Mouse (Mus musculus) embryonic facial prominence, embryonic 11.5 days (tissue): ENCODE data around the gene 4930412O13Rik. TPM values are rescaled to one million over a fixed set of nuclear protein-coding genes. Genes with fewer than 3 reads are reported as not detected.
A peak's percentile ranks its signal among the peaks of the same experiment; 100 is the strongest.

Experiments
- ATAC-seq: fragments of 200-750 bp; cut with Nextera tagmentation; replicated peaks from 2 replicates; pipeline ENCODE4 v1.8.0; 2017; ENCODE audit warnings: low read depth; ENCODE audit not compliant: insufficient number of reproducible peaks, low FRiP score, low TSS enrichment
- DNase-seq: peaks from one replicate; pipeline ENCODE4 v3.0.0-alpha.2; 2015; ENCODE audit warnings: low spot score
- H3K27ac ChIP-seq: fragments of 300-500 bp; sonication (generic); replicated peaks from 2 replicates; pipeline ENCODE4 v1.5.1; 2014; ENCODE audit warnings: mild to moderate bottlenecking, low read depth, low read length, control low read depth
- H3K27me3 ChIP-seq: fragments of 300-500 bp; sonication (generic); 2 replicates; pipeline ENCODE4 v1.6.1; 2014; ENCODE audit warnings: mild to moderate bottlenecking, low read length, moderate library complexity, mixed read lengths; ENCODE audit not compliant: control insufficient read depth, insufficient read depth
- H3K36me3 ChIP-seq: fragments of 300-500 bp; sonication (generic); replicated peaks from 2 replicates; pipeline ENCODE4 v1.6.1; 2014; ENCODE audit warnings: low read depth, mild to moderate bottlenecking, low read length, moderate library complexity, mixed read lengths; ENCODE audit not compliant: control insufficient read depth, insufficient read depth
- H3K4me1 ChIP-seq: fragments of 300-500 bp; sonication (generic); 2 replicates; pipeline ENCODE4 v1.6.1; 2014; ENCODE audit warnings: low read length, mixed read lengths; ENCODE audit not compliant: control insufficient read depth, insufficient read depth
- H3K4me2 ChIP-seq: fragments of 300-500 bp; sonication (generic); 2 replicates; pipeline ENCODE4 v1.6.1; 2014; ENCODE audit warnings: low read depth, mild to moderate bottlenecking, control low read depth, low read length, moderate library complexity
- H3K4me3 ChIP-seq: fragments of 300-500 bp; sonication (generic); 2 replicates; pipeline ENCODE4 v1.5.1; 2014; ENCODE audit warnings: low read depth, low read length, control low read depth
- H3K9ac ChIP-seq: fragments of 300-500 bp; sonication (generic); replicated peaks from 2 replicates; pipeline ENCODE4 v1.6.1; 2014; ENCODE audit warnings: mild to moderate bottlenecking, control low read depth, low read length
- H3K9me3 ChIP-seq: fragments of 300-500 bp; sonication (generic); replicated peaks from 2 replicates; pipeline ENCODE4 v1.6.1; 2016; ENCODE audit warnings: mild to moderate bottlenecking, low read length, inconsistent platforms, mixed read lengths; ENCODE audit not compliant: control insufficient read depth
- WGBS: fragments of 180-500 bp; shearing (Covaris S2); extraction: QIAGEN DNeasy Blood & Tissue Kit; methylation state at CpG from one replicate; pipeline ENCODE4 v1.1.7; 2014; 5-methylcytosine and 5-hydroxymethylcytosine counted together
- polyA plus RNA-seq: library from polyadenylated mRNA; unstranded; fragments of >200 nt; fragmentation: Nextera tagmentation; extraction: Ambion mirVana; gene quantifications from 2 replicates; pipeline ENCODE4 v1.2.1, GENCODE M21; 2014

Gene 4930412O13Rik
- polyA plus RNA-seq, 1 experiment from 2014 or later, result 1.0 TPM

DNA sequence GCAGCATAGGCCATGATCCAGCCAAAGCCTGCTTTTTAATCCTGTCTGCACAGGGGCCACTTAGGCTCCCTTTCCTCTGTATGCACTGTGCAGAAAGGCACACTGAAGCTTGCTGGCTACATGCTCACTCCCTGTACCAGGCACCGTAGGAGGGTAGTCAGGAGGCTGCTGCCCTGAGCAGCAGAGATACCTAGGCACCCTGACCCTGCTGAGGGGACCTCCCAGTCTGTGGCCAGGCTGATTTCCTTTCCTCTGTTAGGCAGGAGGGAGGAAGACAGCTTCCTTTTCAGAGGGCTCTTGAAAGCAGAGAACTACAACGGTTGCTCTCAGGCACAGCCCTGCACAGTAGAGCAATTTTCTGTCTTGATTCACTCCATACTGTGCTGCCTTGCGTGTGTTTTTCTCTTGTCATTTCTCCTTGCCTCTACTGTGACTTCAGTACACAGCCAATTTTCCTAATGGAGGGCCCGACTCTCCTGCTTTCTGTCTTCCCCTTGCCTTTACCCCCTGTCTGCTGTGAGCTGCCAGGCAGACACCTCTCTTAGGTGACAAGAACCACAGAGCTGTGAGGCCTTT, 9.8 kb upstream of the 4930412O13Rik start:
- 17% methylated on average over 4 of the region's 4 CpGs for WGBS
- Histone ChIP-seq H3K4me1 (no peaks in the 10 kb centered on the region), H3K27me3 (peaks cover 12% of the 10 kb centered on the region), H3K27ac (no peak overlapping the region), H3K4me3 (no peak overlapping the region), H3K36me3 (no peaks in the 10 kb centered on the region), H3K4me2 (no peak overlapping the region; the same call in 1 of the 2 replicates), H3K9ac (no peak overlapping the region; the same call in 1 of the 2 replicates), H3K9me3 (no peaks in the 10 kb centered on the region)
- ATAC-seq (no peak), DNase-seq (no peak)

DNA sequence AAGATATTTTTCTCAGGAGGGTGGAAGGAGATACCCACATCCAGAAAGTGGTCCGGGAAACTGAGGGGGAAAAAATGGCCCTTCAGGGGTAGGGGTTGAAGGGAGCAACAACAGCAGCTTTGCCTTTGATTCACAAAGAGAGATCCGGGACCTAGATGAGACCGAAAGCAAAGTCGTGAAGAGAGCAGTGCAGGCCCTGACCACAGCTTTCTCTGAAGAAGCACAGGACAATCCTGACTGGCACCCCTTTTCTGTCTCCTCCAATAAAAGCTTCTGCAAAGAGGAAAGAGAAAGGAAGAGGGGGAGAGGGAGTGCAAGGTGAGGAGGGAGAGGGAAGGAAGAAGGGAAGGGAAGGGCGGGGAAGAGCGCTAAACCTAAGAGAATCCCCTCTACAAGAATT, 9.3 kb upstream of the 4930412O13Rik start:
- Histone ChIP-seq H3K9ac (0 out of 2 replicates have a peak overlapping the region, but pooled peaks have one; percentile 9), H3K27me3 (peaks cover 12% of the 10 kb centered on the region), H3K9me3 (no peaks in the 10 kb centered on the region), H3K4me3 (no peak overlapping the region), H3K4me1 (no peaks in the 10 kb centered on the region), H3K27ac (no peak overlapping the region), H3K4me2 (no peak overlapping the region; the same call in 1 of the 2 replicates), H3K36me3 (no peaks in the 10 kb centered on the region)
- ATAC-seq (no peak), DNase-seq (no peak)
- 15% methylated on average over 6 of the region's 6 CpGs for WGBS

DNA sequence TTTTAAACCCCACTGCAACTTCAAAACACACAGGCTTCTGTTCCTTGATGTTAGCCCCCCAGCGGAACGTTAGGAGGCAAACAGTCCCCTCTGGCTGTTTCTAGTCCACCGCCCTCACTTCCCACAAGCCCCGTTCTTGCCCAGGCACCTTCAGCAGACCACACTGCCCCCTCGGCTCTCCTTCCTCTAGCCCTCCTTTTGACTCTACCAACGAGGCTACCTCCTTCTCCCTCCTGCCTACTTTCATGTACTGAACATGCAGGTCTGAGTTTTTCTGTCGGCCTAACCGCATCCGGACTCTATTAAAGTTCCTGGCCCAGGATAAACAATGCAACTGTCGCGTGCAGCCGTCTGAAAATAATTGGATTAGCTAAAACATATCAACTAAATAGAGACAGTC, 8.4 kb upstream of the 4930412O13Rik start:
- peak; percentile 8; the same call in 1 of the 2 replicates for ATAC-seq
- DNase-seq, result peak; percentile 59
- H3K4me3 ChIP-seq, result peak overlapping the region; percentile 9; the same call in 1 of the 2 replicates

DNA sequence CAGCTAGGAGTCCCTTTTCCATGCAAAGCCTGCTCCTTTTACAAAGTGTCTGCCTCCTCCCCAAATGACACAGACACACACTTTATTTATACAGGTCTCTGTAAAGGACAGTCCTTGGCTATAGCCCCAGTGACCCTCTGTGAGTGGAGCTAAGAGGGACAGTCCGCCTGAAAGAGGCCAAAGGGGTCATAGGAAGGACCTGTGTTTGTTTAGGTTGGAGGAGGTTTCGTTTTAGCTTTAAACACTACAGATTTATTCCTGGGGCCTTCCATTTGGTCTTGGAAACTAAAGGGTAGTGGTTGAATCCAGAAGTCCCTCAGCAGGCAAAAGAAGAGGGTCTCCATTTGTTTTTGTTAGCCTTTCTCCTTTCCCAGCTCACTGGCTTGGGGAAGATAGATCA, 7.3 kb upstream of the 4930412O13Rik start:
- H3K4me3 ChIP-seq, result peak overlapping the region; percentile 11; the same call in 1 of the 2 replicates
- no peaks in the 10 kb centered on the region for H3K9me3 ChIP-seq
- WGBS, result 13% methylated on average over 2 of the region's 2 CpGs
- H3K36me3 ChIP-seq, result no peaks in the 10 kb centered on the region
- ATAC-seq (no peak), DNase-seq (no peak)
- H3K27ac ChIP-seq, result no peak overlapping the region
- no peaks in the 10 kb centered on the region; the same call in 1 of the 2 replicates for H3K4me1 ChIP-seq
- H3K27me3 ChIP-seq, result peaks cover 12% of the 10 kb centered on the region
- H3K9ac ChIP-seq, result 0 out of 2 replicates have a peak overlapping the region, but pooled peaks have one; percentile 38
- H3K4me2 ChIP-seq, result peak overlapping the region; percentile 10; the same call in 1 of the 2 replicates

More for the DNA sequence above, 8.4 kb upstream of the 4930412O13Rik start:
- Histone ChIP-seq H3K9me3 (no peaks in the 10 kb centered on the region), H3K36me3 (no peaks in the 10 kb centered on the region), H3K4me2 (peak overlapping the region; percentile 21), H3K27ac (no peak overlapping the region), H3K4me1 (no peaks in the 10 kb centered on the region), H3K27me3 (peaks cover 12% of the 10 kb centered on the region), H3K9ac (0 out of 2 replicates have a peak overlapping the region, but pooled peaks have one; percentile 23)
- WGBS, result 2% methylated on average over 12 of the region's 12 CpGs

DNA sequence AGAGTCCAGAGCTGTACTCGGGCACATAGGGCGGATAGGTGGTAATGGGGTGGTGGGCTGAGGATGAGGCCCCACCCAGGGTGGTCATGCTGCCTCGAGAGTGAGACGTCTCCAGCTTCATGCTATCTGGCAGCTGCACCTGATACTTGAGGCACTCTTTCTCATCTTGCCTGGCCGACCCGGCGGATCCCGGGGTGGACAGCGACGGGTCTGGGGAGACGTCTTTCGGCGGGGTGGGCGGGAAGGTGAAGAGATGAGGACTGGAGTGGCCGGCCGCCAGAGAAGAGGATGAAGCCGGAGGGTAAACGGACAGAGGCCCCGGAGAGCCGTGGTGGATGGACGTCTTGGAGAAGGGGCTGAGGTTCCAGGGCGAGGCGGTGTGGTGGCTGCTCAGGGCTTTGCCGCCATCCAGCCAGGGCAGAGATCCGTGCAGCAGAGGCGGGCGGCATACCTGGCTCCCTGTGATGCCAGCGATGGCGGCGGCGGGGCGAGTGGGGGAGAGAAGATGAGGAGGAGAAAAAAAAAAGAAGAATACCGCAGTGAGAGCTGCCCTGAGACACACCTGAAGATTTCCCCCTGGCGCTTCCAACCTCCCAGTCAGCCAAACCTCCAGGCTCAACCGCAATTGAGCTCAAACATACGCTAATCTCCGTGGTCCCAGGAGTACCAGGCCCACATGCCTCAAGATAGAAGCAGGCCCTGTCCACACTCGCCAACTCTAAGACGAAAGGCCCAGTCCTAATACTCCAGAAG, 6.4 kb upstream of the 4930412O13Rik start:
- Histone ChIP-seq H3K27ac (no peak overlapping the region), H3K27me3 (peaks cover 12% of the 10 kb centered on the region), H3K4me2 (peak overlapping the region; percentile 43), H3K4me1 (no peaks in the 10 kb centered on the region; the same call in 1 of the 2 replicates), H3K4me3 (peak overlapping the region; percentile 38), H3K9ac (peak overlapping the region; percentile 40; the same call in 1 of the 2 replicates), H3K9me3 (no peaks in the 10 kb centered on the region), H3K36me3 (no peaks in the 10 kb centered on the region)
- 3% methylated on average over 39 of the region's 39 CpGs for WGBS
- no peak for ATAC-seq
- peak; percentile 18 for DNase-seq

DNA sequence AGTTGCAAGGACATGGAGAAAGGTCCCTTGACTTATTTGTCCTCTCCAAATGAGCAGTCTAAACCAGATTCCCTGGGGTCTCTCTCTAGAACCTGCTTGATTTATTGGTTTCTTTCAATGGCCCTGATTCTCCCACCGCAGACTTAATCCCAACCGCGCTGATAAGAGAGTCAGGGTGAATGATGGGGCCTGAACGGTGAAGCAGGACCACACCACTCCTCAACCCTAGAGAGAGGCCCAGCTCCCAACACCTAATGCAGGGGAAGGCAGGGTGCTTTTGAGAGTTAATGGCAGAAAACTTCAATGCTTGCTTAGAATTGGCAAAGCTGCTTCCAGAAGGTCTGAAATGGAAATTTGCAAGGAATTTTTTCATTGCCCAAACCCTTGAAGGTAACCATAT, 5.8 kb upstream of the 4930412O13Rik start:
- WGBS, result under 1% methylated on average over 4 of the region's 4 CpGs
- Histone ChIP-seq H3K4me2 (peak overlapping the region; percentile 43), H3K9ac (peak overlapping the region; percentile 40), H3K27ac (no peak overlapping the region), H3K4me3 (peak overlapping the region; percentile 38), H3K9me3 (no peaks in the 10 kb centered on the region), H3K36me3 (no peaks in the 10 kb centered on the region), H3K4me1 (no peaks in the 10 kb centered on the region; the same call in 1 of the 2 replicates), H3K27me3 (peaks cover 12% of the 10 kb centered on the region)
- ATAC-seq (no peak), DNase-seq (no peak)

DNA sequence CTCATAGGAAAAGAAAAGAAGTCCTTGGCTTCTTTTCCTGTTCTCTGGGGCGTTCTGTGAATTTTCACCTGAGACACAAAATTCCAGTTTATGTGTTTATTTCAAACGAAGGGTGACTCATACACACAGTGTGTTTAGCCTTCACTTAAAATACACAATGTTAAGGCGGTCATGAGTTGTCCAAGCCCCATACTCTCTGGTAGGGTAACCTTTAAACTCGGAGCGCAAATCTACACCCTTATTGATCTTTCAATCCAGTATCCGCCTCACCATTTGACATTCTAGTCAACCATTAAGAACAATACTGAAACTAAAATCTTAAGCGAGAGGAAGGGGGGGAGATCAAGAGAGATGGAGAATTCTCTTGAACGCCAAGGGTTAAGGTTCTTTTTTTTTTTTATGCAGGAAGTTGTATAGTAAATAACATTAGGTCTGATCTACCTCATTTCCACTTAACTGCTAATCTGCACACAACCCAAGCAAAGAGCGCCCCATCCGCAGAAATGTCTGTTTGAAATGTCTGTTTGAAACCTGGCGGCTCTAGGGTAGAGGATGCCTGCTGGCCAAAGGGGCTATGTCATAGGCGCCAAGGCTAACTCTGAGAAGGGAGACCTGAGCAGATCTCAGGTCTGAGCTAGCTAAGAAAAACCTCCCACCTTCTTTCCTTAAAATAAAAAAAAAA, 5.2 kb upstream of the 4930412O13Rik start:
- ATAC-seq (no peak), DNase-seq (peak; percentile 30)
- no peaks in the 10 kb centered on the region for H3K9me3 ChIP-seq
- H3K4me3 ChIP-seq, result peak overlapping the region; percentile 38
- H3K36me3 ChIP-seq, result no peaks in the 10 kb centered on the region
- H3K4me1 ChIP-seq, result no peaks in the 10 kb centered on the region; the same call in 1 of the 2 replicates
- no peak overlapping the region; the same call in 1 of the 2 replicates for H3K9ac ChIP-seq
- no peak overlapping the region for H3K27ac ChIP-seq
- peak overlapping the region; percentile 43; the same call in 1 of the 2 replicates for H3K4me2 ChIP-seq
- peaks cover 12% of the 10 kb centered on the region for H3K27me3 ChIP-seq
- WGBS, result 11% methylated on average over 12 of the region's 12 CpGs
